Mouse (Mus musculus): ENCODE results near the gene Gm21680. TPM values are rescaled to one million over a fixed set of nuclear protein-coding genes. Genes with fewer than 3 reads are reported as not detected.
"Not testable (repeated sequence)": the region's sequence is repeated elsewhere in the genome, so short reads cannot be mapped to it uniquely, and the experiment has no call there.

Gm21680 gene
- polyA plus RNA-seq, 1 experiment from 2014 or later = not detected

DNA sequence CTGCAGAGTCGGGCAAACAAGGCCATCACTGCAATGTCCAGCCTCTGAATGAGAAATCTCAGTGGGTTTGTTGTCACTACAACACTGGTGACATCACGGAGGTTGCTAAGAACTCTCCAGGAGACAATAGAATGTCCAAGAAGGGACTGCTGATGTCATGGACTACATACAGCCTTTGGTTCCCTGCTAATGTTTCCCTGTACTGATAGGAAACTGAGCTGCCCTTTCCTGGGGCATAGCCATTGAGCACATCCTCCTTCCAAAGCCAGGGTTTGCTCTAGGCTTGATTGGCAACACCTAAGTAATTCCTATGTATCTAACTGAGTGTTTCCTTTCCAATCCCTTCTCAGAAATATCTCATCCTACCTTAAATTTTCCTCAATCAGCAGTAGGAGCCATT lies 30.2 kb downstream of the Gm21680 start, which contains the start of gene Gm21663:
Gm21663 (minus strand) TSS at position 101 of the 400 bp plus-strand sequence.
- H3K4me1 ChIP-seq (ENCODE audit: control insufficient read depth, low read depth, low read length); H3K27me3 ChIP-seq (ENCODE audit: control insufficient read depth, insufficient read depth, low read depth, low read length); H3K27ac ChIP-seq (ENCODE audit: low read length); ATAC-seq (ENCODE audit: low read depth); H3K9ac ChIP-seq (ENCODE audit: low read depth, low read length); H3K4me3 ChIP-seq (ENCODE audit: low read depth, low read length); H3K36me3 ChIP-seq (ENCODE audit: control insufficient read depth, insufficient read depth); H3K4me2 ChIP-seq (ENCODE audit: low read depth, low read length); H3K9me3 ChIP-seq (replicated peaks; ENCODE audit: control insufficient read depth, low read length): not testable (repeated sequence)
- 40% methylated on average over 2 of the region's 2 CpGs for WGBS (ENCODE audit: insufficient replicate concordance)

Other genes with a start within 250 kb of the Gm21680 start
- 0.26 and 0.66 TPM in 2 replicates for gene Actr3b, start 212.7 kb downstream of the Gm21680 start, polyA plus RNA-seq (2015; fragmentation: Nextera tagmentation; extraction: Ambion mirVana)
- not detected in 2 replicates for gene Gm21663, start 30.3 kb downstream of the Gm21680 start, polyA plus RNA-seq (2015; fragmentation: Nextera tagmentation; extraction: Ambion mirVana)
- not detected in 2 replicates for gene Gm21671, start 18.2 kb downstream of the Gm21680 start, polyA plus RNA-seq (2015; fragmentation: Nextera tagmentation; extraction: Ambion mirVana)
- not detected in 2 replicates for gene Gm21698, start 16.0 kb upstream of the Gm21680 start, polyA plus RNA-seq (2015; fragmentation: Nextera tagmentation; extraction: Ambion mirVana)
- gene Gm1979, start 32.1 kb upstream of the Gm21680 start, polyA plus RNA-seq (2015; fragmentation: Nextera tagmentation; extraction: Ambion mirVana) = not detected in 2 replicates
- gene Gm5862, start 50.3 kb upstream of the Gm21680 start, polyA plus RNA-seq (2015; fragmentation: Nextera tagmentation; extraction: Ambion mirVana) = not detected in 2 replicates
- not detected in 2 replicates for gene Speer4a, start 66.9 kb upstream of the Gm21680 start, polyA plus RNA-seq (2015; fragmentation: Nextera tagmentation; extraction: Ambion mirVana)
- not detected in 2 replicates for gene Gm7347, start 85.9 kb upstream of the Gm21680 start, polyA plus RNA-seq (2015; fragmentation: Nextera tagmentation; extraction: Ambion mirVana)
- gene Gm10471, start 116.6 kb upstream of the Gm21680 start, polyA plus RNA-seq (2015; fragmentation: Nextera tagmentation; extraction: Ambion mirVana) = not detected in 2 replicates
- gene 5031410I06Rik, start 132.7 kb upstream of the Gm21680 start, polyA plus RNA-seq (2015; fragmentation: Nextera tagmentation; extraction: Ambion mirVana) = not detected in 2 replicates
- not detected in 2 replicates for gene Gm10220, start 148.8 kb upstream of the Gm21680 start, polyA plus RNA-seq (2015; fragmentation: Nextera tagmentation; extraction: Ambion mirVana)

All from liver, embryonic 16.5 days (tissue).